Mouse (Mus musculus): ENCODE measurements around the gene Rdh5. TPM values are rescaled to one million over a fixed set of nuclear protein-coding genes. Genes with fewer than 3 reads are reported as not detected.

Gene Rdh5
- total RNA-seq (2021) = 10 to 100 TPM in 1 of 2 experiments, 1 to 10 TPM in 1; 9.8 to 11.8 TPM
- long read RNA-seq, experiment 1, partial matches to known transcripts = 0 of 1 reads
- long read RNA-seq, experiment 1, other reads (novel, unspliced or antisense) = 0 of 1 reads
- long read RNA-seq, experiment 2, partial matches to known transcripts = 0 of 1 reads
- long read RNA-seq, experiment 2, other reads (novel, unspliced or antisense) = 1 of 1 reads

DNA sequence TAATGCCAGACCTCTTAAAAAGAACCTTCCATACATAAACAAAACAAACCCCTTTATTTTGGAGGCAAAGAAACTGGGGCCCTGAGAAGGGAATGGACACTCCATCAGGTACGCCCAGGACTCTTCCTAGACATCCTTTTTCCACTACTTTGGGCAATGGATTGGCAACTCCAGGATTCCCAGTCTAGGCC is at the start of gene Rdh5:
TSS of gene Rdh5 (minus strand) at position 67 of the 191 bp plus-strand sequence.
- no peak for DNase-seq (ENCODE audit: low spot score in 2 of 2)

DNA sequence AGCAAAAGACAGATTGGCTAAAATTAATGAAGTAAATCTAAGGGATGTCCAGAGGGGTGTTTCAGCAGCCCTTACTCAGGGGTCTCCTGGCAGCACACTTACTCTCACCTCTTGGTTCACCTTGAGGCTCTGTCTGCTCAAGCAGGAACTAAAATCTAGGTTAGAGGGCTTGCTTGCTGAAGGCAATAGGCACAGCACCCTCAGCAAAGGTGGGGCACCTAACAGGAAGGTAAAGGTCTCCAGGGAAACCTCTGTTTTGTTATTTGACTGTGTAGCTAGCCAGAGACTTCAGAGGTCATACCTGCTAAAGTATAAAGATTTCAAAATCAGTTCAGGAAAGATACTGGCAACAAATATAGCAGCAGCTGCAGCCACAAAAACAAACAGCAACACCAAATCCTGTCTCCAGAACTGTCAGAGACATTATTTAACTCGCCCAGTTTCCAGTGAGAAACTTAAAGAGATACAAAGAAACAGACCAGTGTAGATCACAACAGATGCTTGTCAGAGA is 48.1 kb upstream of the Rdh5 start:
- no peak for DNase-seq (ENCODE audit: low spot score in 2 of 2)

DNA sequence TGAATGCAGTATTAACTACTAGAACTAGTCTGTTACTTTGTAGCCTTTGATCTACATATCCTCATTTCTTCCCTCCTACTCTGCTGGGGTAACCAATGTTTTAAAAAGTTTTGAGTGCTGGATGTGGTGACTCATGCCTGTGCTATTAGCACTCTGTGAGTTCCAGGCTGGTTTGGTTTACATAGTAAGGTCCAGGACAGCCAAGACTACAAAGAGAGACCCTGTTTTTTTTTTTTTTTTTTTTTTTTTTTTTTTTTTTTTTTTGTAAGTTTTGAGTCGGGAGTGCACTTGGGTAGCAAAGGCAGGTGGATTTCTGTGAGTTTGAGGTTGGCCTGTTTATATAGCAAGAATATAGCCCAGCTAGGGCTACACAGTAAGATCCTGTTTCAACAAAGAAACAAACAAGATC is 45.7 kb upstream of the Rdh5 start:
- no peak for DNase-seq (ENCODE audit: low spot score in 2 of 2)

DNA sequence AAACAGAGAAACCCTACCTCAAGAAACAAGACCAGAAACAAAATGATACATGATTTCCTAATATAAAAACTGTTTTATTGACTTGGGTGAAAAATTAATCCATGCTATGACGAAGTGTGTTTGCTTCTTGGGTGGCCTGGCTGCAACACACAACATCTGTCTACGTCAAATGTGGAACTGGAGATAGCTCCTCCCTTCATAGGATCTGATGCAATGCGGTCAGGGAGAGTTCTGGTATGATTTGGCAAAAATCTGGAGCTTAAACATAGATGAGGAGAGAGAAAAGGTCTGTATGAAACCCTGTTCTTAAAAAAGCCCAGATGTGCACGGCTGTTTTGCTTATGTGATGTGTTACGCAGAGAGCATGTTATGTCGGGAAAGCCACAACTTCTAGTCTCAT is 43.2 kb upstream of the Rdh5 start:
- no peak for DNase-seq (ENCODE audit: low spot score in 2 of 2)

DNA sequence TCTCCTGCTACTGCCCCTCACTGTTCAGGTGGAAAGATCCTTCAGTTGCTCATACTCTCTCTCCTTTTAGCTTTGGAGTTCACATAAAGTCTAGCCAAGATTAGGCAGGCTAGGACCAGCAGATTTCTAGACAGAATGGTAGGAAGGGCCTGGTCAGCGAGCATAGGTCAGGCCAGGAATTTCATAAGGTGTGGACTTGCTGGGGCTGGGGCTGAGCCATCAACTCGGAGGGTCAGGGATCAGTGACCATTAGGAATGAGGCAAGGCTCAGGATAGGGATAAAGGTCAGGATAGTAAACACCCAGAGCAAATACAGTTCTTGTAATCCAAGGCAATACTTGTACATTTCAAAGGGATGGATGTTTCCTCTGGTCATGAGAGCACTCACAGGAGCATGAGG is 42.3 kb upstream of the Rdh5 start:
- DNase-seq (ENCODE audit: low spot score in 2 of 2) = no peak

DNA sequence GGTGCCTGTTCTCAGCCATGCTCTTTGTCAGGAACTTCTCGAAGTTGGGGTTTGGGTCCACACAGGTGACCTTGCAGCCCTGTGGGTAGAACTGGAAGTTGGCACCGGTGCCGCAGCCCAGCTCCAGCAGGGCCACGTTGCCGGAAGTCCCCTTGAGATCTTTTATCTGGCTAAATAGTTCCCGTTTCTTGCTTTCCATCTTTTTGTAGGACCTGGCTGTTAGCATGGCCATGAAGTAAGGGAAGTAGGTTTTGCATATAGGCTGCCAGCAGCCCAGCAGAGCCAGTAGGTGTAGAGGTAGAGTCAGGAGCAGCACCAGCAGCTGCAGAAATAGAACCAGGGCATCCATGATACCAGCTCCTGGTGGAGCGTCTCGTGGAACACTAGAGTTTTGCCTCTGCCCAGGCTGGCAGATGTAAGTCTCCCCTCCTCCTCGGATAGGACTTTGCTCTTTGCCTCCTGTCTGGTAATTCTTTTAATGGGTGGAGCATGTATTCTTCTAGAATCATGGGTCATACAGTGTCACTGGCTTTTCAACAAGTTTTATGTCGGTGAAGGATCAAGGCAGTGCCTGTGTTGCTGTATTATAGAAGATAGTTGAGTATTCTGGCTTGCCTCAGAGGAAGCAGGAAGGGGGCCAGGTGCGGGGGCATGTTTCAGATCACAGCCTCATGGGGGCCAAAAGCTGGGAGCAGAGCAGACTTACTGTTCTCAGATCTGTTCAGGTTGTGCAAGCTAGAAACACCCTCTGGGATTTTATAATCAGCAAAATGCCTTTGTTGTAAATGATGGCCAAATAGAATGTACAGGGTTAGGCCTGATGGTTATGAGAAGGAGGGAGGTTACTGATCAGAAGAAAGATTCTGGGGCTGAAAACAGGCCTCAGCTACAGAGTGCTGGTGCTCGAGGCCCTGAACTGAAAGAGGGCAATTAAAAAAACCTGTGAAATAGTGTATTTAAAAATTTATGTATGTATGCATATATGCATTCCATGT is 38.2 kb upstream of the Rdh5 start, which contains the start of gene Mettl7b:
TSS of gene Mettl7b (minus strand) at position 399 of the 995 bp plus-strand sequence.
- no peak for DNase-seq (ENCODE audit: low spot score in 2 of 2)

DNA sequence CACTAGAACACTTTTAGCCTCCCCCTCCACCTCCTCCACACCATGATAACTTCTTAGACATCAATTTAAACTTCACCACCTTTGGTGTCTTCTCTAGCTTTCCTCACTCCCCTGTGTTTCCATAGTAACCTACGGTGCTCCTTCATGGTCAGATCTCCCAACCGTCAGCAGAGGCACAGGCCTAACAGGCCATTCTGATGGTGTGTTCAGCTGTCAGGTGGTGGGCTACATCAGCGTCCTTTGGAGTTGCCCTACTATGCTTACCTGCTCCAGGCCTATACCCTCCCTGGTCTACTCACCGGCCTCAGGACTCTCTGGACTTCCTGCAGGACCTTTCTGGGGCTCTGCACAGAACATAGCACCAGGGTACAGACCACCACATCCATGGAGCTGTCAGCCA is 37.5 kb upstream of the Rdh5 start:
- no peak for DNase-seq (ENCODE audit: low spot score in 2 of 2)

DNA sequence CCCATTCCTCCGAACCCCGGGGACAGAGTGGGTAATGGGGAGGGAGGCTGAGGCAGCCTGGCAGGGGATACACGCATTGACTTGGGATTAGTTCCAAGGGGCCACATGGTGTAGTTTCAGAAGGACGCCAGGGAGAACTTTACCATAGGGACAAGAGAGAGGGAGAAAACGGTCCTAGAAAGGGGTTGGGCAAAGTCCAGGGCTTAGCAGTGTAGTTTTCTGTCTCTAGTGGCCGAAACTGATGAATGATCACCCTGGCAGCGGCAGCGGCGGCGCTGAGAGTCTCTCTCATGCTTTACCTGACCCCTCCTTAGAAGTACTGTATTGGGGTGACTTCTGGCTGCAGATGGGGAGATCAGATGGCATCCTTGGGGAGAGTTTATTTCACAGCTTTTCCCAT is 35.7 kb upstream of the Rdh5 start:
- no peak for DNase-seq (ENCODE audit: low spot score in 2 of 2)

DNA sequence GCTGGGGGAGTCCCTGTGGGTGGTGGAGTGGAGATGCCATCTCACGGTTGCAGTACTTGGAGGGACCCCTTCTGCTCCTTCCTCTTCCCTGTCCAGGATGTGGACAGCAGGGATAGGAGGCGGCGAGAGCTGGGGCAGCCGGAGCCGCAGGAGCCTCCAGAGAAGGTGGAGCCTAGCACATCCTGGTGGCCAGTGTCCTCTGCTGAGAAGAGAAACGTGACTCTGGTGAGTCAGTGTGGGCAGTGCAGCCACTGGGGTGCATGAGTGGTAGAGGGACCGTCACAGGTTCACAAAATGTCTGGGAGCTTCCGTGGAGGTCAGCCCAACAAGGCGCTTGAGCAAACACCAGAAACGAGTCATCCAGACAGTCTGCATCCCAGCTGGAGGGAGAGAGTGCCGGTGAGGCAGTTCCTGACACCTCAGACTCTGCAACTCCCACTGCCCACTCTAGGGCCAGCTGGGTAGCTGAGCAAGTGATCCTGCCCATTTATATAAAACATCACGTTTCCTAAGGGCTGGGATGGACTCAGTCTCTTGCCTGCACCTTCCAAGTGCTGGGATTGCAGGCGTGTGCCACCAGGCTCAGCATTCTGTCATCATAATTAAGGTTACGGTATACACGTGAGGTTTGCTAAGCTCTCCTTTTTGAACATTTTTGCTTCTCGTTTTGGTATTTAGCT is 27.7 kb upstream of the Rdh5 start:
- no peak for DNase-seq (ENCODE audit: low spot score in 2 of 2)

DNA sequence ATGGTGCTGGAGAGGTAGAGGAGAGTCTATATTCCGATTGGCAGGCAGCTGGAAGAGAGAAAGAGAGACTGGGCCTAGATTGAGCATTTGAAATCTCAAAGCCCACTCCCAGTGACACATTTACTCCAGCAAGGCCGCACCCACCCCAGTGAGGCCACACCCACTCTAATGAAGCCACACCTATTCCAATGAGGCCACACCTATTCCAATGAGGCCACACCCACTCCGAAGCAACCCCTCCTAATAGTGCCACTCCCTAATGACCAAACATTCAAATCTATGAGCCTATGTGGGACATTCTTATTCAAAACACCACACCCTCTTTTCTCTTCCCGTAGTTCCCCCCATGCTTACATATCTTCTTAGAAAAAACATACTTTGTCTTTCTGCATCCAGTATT is 24.8 kb upstream of the Rdh5 start:
- DNase-seq (ENCODE audit: low spot score in 2 of 2) = no peak

DNA sequence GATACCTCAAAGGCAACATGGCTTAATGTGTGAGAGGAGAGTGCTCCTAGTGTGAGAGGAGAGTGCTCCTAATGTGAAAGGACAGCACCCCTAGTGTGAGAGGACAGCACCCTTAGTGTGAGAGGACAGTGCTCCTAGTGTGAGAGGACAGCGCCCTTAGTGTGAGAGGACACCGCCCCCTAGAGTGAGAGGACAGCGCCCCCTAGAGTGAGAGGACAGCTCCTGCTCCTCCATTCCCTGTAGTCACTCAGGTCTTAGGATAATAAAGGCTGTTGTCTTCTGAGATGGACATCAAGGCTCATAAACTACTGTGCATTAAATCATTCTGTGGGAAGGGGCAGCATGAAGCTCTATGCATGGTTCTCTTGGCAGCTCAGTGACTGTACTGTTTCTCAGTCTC is 23.0 kb upstream of the Rdh5 start:
- peak; percentile 20 to 40 for DNase-seq (ENCODE audit: low spot score in 2 of 2)

DNA sequence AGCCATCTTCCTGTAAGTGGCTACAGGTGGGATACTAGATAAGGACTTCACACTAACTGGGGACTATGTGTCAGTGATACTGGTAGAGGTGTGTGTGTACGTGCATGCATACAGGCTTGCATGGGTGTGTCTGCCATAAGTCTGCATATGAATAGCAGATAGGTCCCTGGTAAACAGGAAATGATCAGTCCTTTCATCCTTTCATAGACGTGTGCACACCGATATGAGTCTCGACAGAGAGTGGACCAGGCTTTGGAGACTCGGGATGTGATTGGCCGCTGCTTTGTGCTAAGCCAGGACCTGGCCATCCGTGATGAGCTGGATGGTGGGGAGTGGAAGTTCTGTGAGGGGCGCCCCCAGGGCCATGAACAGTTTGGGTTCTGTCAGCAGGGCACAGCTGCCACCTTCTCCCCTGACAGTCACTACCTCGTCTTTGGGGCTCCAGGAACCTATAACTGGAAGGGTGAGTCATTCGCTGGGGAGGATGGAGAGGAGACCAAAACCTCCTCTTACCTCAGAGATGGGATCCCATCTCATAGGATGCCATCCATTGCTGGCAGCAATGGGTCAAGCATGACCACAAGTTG is 17.9 kb upstream of the Rdh5 start:
- DNase-seq (ENCODE audit: low spot score in 2 of 2) = no peak

DNA sequence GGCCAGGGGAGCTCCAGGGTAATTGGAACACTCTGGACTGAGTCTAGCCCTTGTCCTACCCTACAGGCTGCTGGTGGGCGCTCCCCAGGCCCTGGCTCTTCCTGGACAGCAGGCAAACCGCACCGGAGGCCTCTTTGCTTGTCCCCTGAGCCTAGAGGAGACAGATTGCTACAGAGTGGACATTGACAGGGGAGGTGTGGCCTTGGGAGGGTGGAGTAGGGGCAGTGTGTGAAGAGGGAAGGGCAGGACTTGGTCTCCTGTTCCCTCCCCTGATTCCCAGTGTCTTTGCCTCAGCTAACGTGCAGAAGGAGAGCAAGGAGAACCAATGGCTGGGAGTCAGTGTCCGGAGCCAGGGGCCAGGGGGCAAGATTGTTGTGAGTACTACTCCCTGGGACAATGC is 16.3 kb upstream of the Rdh5 start:
- no peak for DNase-seq (ENCODE audit: low spot score in 2 of 2)

DNA sequence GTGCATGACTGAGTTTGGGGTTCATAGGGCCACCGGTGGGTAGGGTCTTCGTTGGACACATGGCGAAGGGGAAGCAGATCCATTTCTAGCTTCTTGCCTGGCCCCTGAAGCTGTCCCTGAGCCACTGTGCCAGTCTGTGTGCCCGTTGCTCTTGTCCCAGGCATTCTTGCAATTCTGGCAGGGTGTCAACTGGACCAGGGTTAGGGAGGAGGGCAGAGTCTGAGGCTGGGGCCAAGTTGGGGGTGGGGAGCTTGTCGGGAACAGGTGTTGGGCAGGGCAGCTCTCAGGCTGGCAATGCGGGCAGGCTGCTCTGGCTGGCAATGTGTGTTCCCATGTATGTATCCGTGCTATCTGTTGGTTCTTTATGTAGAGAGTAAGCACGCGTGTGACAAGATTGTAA is 15.8 kb upstream of the Rdh5 start:
- peak in 1 of 2 experiments; percentile 48 for DNase-seq (ENCODE audit: low spot score in 2 of 2)

DNA sequence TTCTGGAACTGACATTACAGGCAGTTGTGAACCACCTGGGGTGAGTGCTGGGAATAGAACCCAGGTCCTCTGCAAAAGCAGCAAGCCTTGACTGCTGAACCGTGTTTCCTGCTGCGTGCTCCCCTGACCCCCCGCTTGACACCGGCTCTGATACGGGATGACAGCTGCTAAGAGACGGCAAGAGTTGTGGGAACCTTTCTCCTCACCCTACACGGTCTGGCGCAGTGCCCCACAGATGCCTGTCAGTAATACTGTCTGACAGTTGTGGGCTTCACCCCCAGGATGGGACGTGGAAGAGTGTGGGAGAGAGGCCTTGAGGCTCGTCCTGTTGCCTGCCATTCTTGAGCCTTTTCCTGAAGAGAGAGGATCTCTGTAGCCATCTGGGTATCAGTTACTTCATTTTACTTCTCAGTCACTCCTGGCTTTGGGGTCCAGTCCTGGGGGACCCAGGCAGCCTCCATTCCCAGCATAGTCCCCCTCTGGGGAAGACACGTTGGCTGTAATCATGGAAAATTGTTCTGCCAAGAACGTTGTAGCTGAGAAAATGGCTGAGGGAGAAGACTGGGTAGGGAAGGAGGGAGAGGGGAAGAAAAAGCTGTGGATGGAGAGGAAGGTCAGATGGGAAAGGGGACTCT is 15.2 kb upstream of the Rdh5 start:
- no peak for DNase-seq (ENCODE audit: low spot score in 2 of 2)

DNA sequence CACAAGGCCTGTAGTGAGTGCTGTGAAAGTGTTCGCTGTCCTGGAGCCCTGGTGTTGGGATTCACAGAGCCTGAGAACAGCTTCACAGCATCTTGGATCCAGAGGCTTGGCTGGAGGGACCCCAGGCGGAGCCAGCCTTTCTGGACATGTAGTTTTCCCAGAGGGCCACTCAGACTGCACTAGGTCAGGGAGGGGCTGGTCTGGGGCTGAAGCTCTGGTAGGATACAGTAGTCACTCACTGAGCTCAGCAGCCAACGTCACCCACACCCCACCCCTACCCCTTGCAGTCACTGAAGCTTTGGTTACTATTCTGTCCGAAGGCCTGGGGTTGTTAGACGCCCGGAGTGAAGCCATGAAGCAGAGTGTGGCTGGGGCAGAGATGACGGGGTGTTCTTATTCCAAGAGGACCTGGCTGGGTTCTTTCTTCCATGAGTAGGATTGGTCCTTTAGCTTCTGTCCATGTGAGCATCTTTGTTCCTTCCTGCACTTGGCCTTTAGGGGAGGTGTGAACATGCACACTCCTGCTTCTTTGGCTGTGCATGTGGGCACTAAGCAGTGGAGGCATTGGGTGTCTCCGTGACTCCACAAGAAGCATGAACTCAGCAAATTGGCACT is 13.2 kb upstream of the Rdh5 start:
- no peak for DNase-seq (ENCODE audit: low spot score in 2 of 2)

DNA sequence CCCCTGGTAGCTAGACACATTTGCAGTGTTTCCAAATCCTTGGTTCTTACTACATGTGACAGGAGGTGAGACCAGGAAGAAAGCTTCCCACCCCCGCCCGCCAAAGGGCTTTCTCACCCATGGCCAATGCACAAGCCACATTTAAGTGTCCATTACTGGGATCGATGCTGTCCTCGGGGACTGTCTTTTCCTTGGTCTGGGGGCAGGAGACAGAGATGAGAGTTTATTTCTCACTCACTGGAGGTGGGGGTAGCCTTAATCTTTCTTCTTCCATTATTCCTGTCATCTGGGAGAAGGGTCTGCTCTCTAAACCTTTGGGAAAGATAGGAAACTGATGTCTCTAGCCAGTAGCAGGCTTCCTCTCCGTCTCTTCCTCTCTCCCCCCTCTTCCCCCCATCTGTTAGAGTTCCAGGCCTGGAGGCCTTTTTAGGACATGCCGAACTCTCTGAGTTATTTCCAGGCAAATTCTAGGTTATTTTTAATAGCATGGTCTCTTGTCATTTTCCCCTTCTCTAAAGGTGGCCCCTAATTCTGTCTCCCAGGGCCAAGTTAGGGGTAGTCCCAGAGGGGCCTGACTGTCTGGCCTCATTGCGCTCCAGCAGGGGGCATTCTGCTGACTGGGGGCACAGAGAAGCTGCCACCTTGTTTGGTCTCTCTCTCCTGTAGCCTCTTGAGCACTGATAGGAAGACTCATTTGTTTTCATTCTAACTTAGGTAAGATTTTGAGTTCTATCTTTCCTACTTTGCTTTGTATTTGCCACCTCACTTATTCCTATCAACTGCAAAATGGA is 12.5 kb upstream of the Rdh5 start:
- DNase-seq (ENCODE audit: low spot score in 2 of 2) = no peak

DNA sequence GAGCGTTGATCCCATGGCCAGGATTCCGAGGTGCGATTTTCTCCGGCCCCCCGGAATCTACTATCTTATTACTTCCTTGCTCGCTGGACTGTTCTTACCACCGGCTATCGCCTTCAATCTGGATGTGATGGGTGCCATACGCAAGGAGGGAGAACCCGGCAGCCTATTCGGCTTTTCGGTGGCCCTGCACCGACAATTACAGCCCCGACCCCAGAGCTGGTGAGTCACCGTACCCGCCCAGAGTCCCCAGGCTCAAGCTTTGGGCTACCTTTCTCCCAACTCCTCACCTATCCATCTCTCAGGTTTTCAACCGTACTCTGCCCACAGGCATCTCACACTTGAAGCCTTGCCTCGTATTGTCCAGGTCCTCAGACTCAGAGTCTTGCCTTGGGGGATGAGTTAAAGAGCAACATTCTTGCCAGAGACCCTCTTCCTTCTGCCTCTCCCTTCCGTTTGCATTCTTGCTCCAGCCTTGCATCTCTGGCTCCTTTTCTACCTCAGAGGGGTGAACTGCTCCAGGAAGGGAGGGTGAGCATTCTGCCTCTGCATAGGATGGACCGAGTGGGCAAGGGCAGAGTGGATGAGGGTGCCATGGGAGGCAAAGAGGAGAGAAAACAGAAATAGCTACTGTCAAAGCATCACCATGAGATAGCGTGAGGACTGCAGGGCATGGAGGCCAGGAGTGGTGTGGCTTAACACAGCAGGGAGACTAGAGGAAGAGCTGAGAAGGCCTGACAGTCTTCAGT is 11.5 kb upstream of the Rdh5 start:
- DNase-seq (ENCODE audit: low spot score in 2 of 2) = no peak

DNA sequence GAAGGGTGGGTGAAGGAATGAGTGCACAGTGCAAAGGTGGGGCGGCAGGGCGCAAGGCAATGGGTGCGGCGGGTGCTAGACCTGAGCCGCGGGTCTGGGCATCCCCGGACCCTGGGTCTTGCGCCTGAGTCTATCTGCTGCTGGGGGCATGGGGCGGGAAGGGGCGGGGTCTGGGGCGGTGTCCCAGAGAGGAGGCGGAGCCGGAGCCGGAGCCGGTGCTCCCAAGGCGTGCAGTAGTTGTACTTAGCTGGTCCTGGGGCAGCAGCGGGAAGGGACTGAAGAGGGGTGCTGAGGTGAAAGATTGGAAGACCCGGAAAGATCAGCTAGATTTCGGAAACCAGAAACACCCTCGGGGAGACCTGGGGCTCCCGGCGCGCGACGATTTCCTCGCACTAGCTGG is 10.9 kb upstream of the Rdh5 start, which contains the start of gene Itga7:
TSS of gene Itga7 (plus strand) at position 245 of the 400 bp plus-strand sequence.
- DNase-seq (ENCODE audit: low spot score in 2 of 2) = peak in 1 of 2 experiments; percentile 44

Data from adrenal gland, adult 18-20 months (tissue).